ENCODE assay signal across 24 mouse cellular contexts in genomic region chr9:73972327-73972988, GRCm38 (mm10). TPM values are rescaled to one million over a fixed set of nuclear protein-coding genes. Genes with fewer than 3 reads are reported as not detected.
DNase-seq lines count a peak whose midpoint lies in the region; ATAC-seq lines count a peak whose summit lies in the region.
"Had no signal": no experiment of that assay in that cellular context is flagged by ENCODE, and none has a peak within 500 bp of the region (broad histone marks: within the 10 kb centered on the region; RNA-seq: fewer than 3 reads in every experiment).

No protein-coding gene starts in this region.

- peaks cover 7% of the 10 kb centered on the region; the same call in 1 of the 2 replicates for H3K27me3 ChIP-seq in intestine, embryonic 14.5 days (replicated peaks; ENCODE audit: control insufficient read depth, insufficient read depth, low read length)
- no peaks in the 10 kb centered on the region for H3K27me3 ChIP-seq in intestine, embryonic 15.5 days (replicated peaks)
- H3K27me3 ChIP-seq: embryonic facial prominence, embryonic 15.5 days; Patski had no signal

- H3K4me3 ChIP-seq in intestine, embryonic 14.5 days (ENCODE audit: low read depth, low read length): no peak overlapping the region
- H3K4me3 ChIP-seq in intestine, embryonic 15.5 days (replicated peaks): no peak overlapping the region
- H3K4me3 ChIP-seq: embryonic facial prominence, embryonic 15.5 days; erythroblast, embryonic 14.5 days; forebrain, embryonic 10.5 days; heart, embryonic 10.5 days had no signal

- H3K9me3 ChIP-seq in intestine, embryonic 14.5 days (ENCODE audit: control insufficient read depth, low read length): no peaks in the 10 kb centered on the region
- H3K9me3 ChIP-seq in intestine, embryonic 15.5 days: no peaks in the 10 kb centered on the region
- H3K9me3 ChIP-seq: embryonic facial prominence, embryonic 15.5 days; forebrain, embryonic 10.5 days; heart, embryonic 10.5 days had no signal

- WGBS in intestine, embryonic 14.5 days: 55% methylated on average over 8 of the region's 8 CpGs
- WGBS in intestine, embryonic 15.5 days: 43% methylated on average over 8 of the region's 8 CpGs

- H3K4me1 ChIP-seq in intestine, embryonic 14.5 days (replicated peaks; ENCODE audit: control insufficient read depth, insufficient read depth, low read length): no peaks in the 10 kb centered on the region; the same call in 1 of the 2 replicates
- peaks cover 7% of the 10 kb centered on the region; the same call in 1 of the 2 replicates for H3K4me1 ChIP-seq in intestine, embryonic 15.5 days (replicated peaks)

- no peak overlapping the region for H3K9ac ChIP-seq in intestine, embryonic 14.5 days (ENCODE audit: low read length)
- H3K9ac ChIP-seq in intestine, embryonic 15.5 days: no peak overlapping the region
- H3K9ac ChIP-seq: embryonic facial prominence, embryonic 15.5 days; hindbrain, embryonic 14.5 days had no signal

- no peak overlapping the region for H3K27ac ChIP-seq in intestine, embryonic 14.5 days (ENCODE audit: low read depth)
- H3K27ac ChIP-seq in intestine, embryonic 15.5 days: no peak overlapping the region
- H3K27ac ChIP-seq: embryonic facial prominence, embryonic 15.5 days; forebrain, embryonic 10.5 days; heart, embryonic 10.5 days; hindbrain, embryonic 14.5 days had no signal

- H3K36me3 ChIP-seq in intestine, embryonic 14.5 days (ENCODE audit: control insufficient read depth, insufficient read depth, low read length): no peaks in the 10 kb centered on the region
- H3K36me3 ChIP-seq in intestine, embryonic 15.5 days: no peaks in the 10 kb centered on the region
- H3K36me3 ChIP-seq: embryonic facial prominence, embryonic 15.5 days; forebrain, embryonic 10.5 days; heart, embryonic 10.5 days had no signal

- intact Hi-C loops in left cerebral cortex, postnatal 25 days (cut with DNase I): no loop called here

- DNase-seq in cerebellum, adult 9-10 months: peak; percentile 16
- no peak for DNase-seq in cerebellum, postnatal 25 days
- peak; percentile 51 for DNase-seq in intestine, embryonic 14.5 days (ENCODE audit: low spot score)
- peak; percentile 7 for DNase-seq in 3T3-L1 (ENCODE audit: low read depth, low spot score)
- no peak for DNase-seq in urinary bladder, postnatal 10 days (ENCODE audit: low spot score)
- DNase-seq in left cerebral cortex, postnatal 25 days (ENCODE audit: low spot score in 2 of 2): no peak
- DNase-seq: adrenal gland, adult 8-10 months; cerebellum, adult 11-12 months; cerebellum, adult 9-11 months; gastrocnemius, postnatal 10 days; heart, adult 18-20 months; heart, postnatal 10 days; heart, postnatal 4 days had no signal

- H3K4me2 ChIP-seq in intestine, embryonic 14.5 days (ENCODE audit: low read length): no peak overlapping the region
- no peak overlapping the region for H3K4me2 ChIP-seq in intestine, embryonic 15.5 days (replicated peaks)
- H3K4me2 ChIP-seq: embryonic facial prominence, embryonic 15.5 days; hindbrain, embryonic 14.5 days had no signal

- ATAC-seq in intestine, embryonic 14.5 days (replicated peaks; ENCODE audit: low FRiP score, low TSS enrichment, low read depth): no peak
- ATAC-seq in intestine, embryonic 15.5 days: no peak
- peak; percentile 65 for ATAC-seq in common myeloid progenitor, adult 5-6 weeks (replicated peaks; ENCODE audit: low read depth, poor library complexity, severe bottlenecking)
- ATAC-seq: forebrain, embryonic 16.5 days; intestine, postnatal 0 days; Patski had no signal

RNA-seq across cellular contexts. Expression of gene Unc13c, which starts 3.7 kb away (rescaled TPM):
- polyA plus RNA-seq in intestine, embryonic 14.5 days (2014; fragmentation: Nextera tagmentation; extraction: Ambion mirVana): 0.24 and 0.44 TPM in 2 replicates
- 0.16 and 0.20 TPM in 2 replicates for polyA plus RNA-seq in intestine, embryonic 15.5 days (2015; fragmentation: Nextera tagmentation; extraction: Ambion mirVana)
- not detected in 2 replicates for total RNA-seq in common myeloid progenitor, adult 5-6 weeks (2017)
- 10 to 100 TPM; 18.7 to 25.7 TPM for total RNA-seq in left cerebral cortex, postnatal 25 days (2021)
- total RNA-seq: MEL had no signal
- polyA plus RNA-seq: erythroblast, embryonic 14.5 days; Patski had no signal

Comparison
In these comparisons a context has a peak if more than half of its experiments do, and no peak if none do; other contexts are left out.
1. DNase-seq: peak in cerebellum, adult 9-10 months (single experiment), intestine, embryonic 14.5 days (single experiment) and 3T3-L1 (single experiment); none in cerebellum, postnatal 25 days (0 of 2), urinary bladder, postnatal 10 days (single experiment) and left cerebral cortex, postnatal 25 days (0 of 2).
2. RNA of gene Unc13c, which starts 3.7 kb away (total RNA-seq): 18.7 to 25.7 TPM in left cerebral cortex, postnatal 25 days; not detected in common myeloid progenitor, adult 5-6 weeks; every median in the first group is over 10 times any median in the second.